ENCODE assay signal across 7 mouse cellular contexts in genomic region chr11:53430670-53431346, GRCm38 (mm10). TPM values are rescaled to one million over a fixed set of nuclear protein-coding genes. Genes with fewer than 3 reads are reported as not detected.
DNase-seq lines count a peak whose midpoint lies in the region; ATAC-seq lines count a peak whose summit lies in the region.

Gene Uqcrq, minus strand, starts transcription at chr11:53430831.
Gene Gdf9, plus strand, starts transcription at chr11:53431023.

- WGBS in embryonic facial prominence, embryonic 12.5 days = under 1% methylated on average over 44 of the region's 44 CpGs
- under 1% methylated on average over 44 of the region's 44 CpGs for WGBS in limb, embryonic 11.5 days
- under 1% methylated on average over 44 of the region's 44 CpGs for WGBS in midbrain, embryonic 14.5 days

- no peaks in the 10 kb centered on the region for H3K27me3 ChIP-seq in embryonic facial prominence, embryonic 12.5 days
- no peaks in the 10 kb centered on the region for H3K27me3 ChIP-seq in limb, embryonic 11.5 days (ENCODE audit: control insufficient read depth, insufficient read depth, low read length)
- no peaks in the 10 kb centered on the region for H3K27me3 ChIP-seq in midbrain, embryonic 14.5 days (ENCODE audit: control insufficient read depth, insufficient read depth, low read length)

- peak within 1 kb of the TSS; percentile 67 for H3K27ac ChIP-seq in embryonic facial prominence, embryonic 12.5 days
- H3K27ac ChIP-seq in limb, embryonic 11.5 days (replicated peaks; ENCODE audit: low read depth, low read length) = no peak within 1 kb of the TSS
- H3K27ac ChIP-seq in midbrain, embryonic 14.5 days (replicated peaks; ENCODE audit: low read depth, low read length) = peak within 1 kb of the TSS; percentile 80

- H3K4me3 ChIP-seq in embryonic facial prominence, embryonic 12.5 days = peak within 1 kb of the TSS; percentile 83
- peak within 1 kb of the TSS; percentile 69 for H3K4me3 ChIP-seq in limb, embryonic 11.5 days (ENCODE audit: low read depth, low read length)
- H3K4me3 ChIP-seq in midbrain, embryonic 14.5 days (replicated peaks; ENCODE audit: low read depth, low read length) = peak within 1 kb of the TSS; percentile 97

- H3K4me1 ChIP-seq in embryonic facial prominence, embryonic 12.5 days = peaks cover 7% of the 10 kb centered on the region
- H3K4me1 ChIP-seq in limb, embryonic 11.5 days (ENCODE audit: control insufficient read depth, insufficient read depth, low read length) = peaks cover 5% of the 10 kb centered on the region; the same call in 1 of the 2 replicates
- H3K4me1 ChIP-seq in midbrain, embryonic 14.5 days (ENCODE audit: control insufficient read depth, insufficient read depth, low read length) = peaks cover 11% of the 10 kb centered on the region

- peak; percentile 97 for DNase-seq in adrenal gland, postnatal 25 days
- peak; percentile 100 for DNase-seq in heart, adult 11 months
- peak; percentile 100 for DNase-seq in kidney, adult 18-20 months
- peak; percentile 98 for DNase-seq in limb, embryonic 11.5 days (ENCODE audit: low spot score)
- DNase-seq in midbrain, embryonic 14.5 days = peak; percentile 100
- peak; percentile 97 to 99 for DNase-seq in spleen, adult 18-20 months

- H3K36me3 ChIP-seq in embryonic facial prominence, embryonic 12.5 days = peaks cover 8% of the 10 kb centered on the region
- H3K36me3 ChIP-seq in limb, embryonic 11.5 days (ENCODE audit: control insufficient read depth, insufficient read depth, low read length) = peaks cover 7% of the 10 kb centered on the region
- H3K36me3 ChIP-seq in midbrain, embryonic 14.5 days (ENCODE audit: control insufficient read depth, insufficient read depth, low read length) = peaks cover 19% of the 10 kb centered on the region

- no peaks in the 10 kb centered on the region for H3K9me3 ChIP-seq in embryonic facial prominence, embryonic 12.5 days
- no peaks in the 10 kb centered on the region for H3K9me3 ChIP-seq in limb, embryonic 11.5 days (ENCODE audit: control insufficient read depth, low read length)
- H3K9me3 ChIP-seq in midbrain, embryonic 14.5 days (ENCODE audit: control insufficient read depth, low read length) = no peaks in the 10 kb centered on the region

- ATAC-seq in embryonic facial prominence, embryonic 12.5 days (ENCODE audit: insufficient number of reproducible peaks, insufficient read depth, low FRiP score, low TSS enrichment) = peak; percentile 91
- peak; percentile 98 for ATAC-seq in limb, embryonic 11.5 days (ENCODE audit: insufficient number of reproducible peaks, low FRiP score, low TSS enrichment, low read depth)
- ATAC-seq in midbrain, embryonic 14.5 days (ENCODE audit: low FRiP score, low TSS enrichment) = peak; percentile 97

- peak within 1 kb of the TSS; percentile 92 for H3K9ac ChIP-seq in embryonic facial prominence, embryonic 12.5 days
- H3K9ac ChIP-seq in limb, embryonic 11.5 days (ENCODE audit: low read length) = peak within 1 kb of the TSS; percentile 76
- H3K9ac ChIP-seq in midbrain, embryonic 14.5 days (replicated peaks; ENCODE audit: low read length) = peak within 1 kb of the TSS; percentile 89

- H3K4me2 ChIP-seq in embryonic facial prominence, embryonic 12.5 days (replicated peaks) = peak within 1 kb of the TSS; percentile 83
- H3K4me2 ChIP-seq in limb, embryonic 11.5 days (ENCODE audit: low read depth, severe bottlenecking) = peak within 1 kb of the TSS; percentile 82
- H3K4me2 ChIP-seq in midbrain, embryonic 14.5 days (ENCODE audit: low read length) = peak within 1 kb of the TSS; percentile 92

RNA-seq across cellular contexts. Expression of gene Uqcrq, which starts in this region (rescaled TPM):
- 989 and 1,060 TPM in 2 replicates for total RNA-seq in adrenal gland, postnatal 25 days (2021)
- 476 and 519 TPM in 2 replicates for polyA plus RNA-seq in embryonic facial prominence, embryonic 12.5 days (2016; fragmentation: Nextera tagmentation; extraction: Ambion mirVana)
- polyA plus RNA-seq in limb, embryonic 11.5 days (2014; fragmentation: Nextera tagmentation; extraction: Ambion mirVana) = 484 and 495 TPM in 2 replicates
- 665 and 802 TPM in 2 replicates for polyA plus RNA-seq in midbrain, embryonic 14.5 days (2014; fragmentation: Nextera tagmentation; extraction: Ambion mirVana)

RNA-seq across cellular contexts. Expression of gene Gdf9, which starts in this region (rescaled TPM):
- 1.4 and 2.2 TPM in 2 replicates for total RNA-seq in adrenal gland, postnatal 25 days (2021)
- 1.5 and 1.8 TPM in 2 replicates for polyA plus RNA-seq in embryonic facial prominence, embryonic 12.5 days (2016; fragmentation: Nextera tagmentation; extraction: Ambion mirVana)
- polyA plus RNA-seq in limb, embryonic 11.5 days (2014; fragmentation: Nextera tagmentation; extraction: Ambion mirVana) = 0.95 and 1.2 TPM in 2 replicates
- 3.7 and 5.9 TPM in 2 replicates for polyA plus RNA-seq in midbrain, embryonic 14.5 days (2014; fragmentation: Nextera tagmentation; extraction: Ambion mirVana)
